Mouse (Mus musculus): ENCODE results near the gene Rpl6.

DNA sequence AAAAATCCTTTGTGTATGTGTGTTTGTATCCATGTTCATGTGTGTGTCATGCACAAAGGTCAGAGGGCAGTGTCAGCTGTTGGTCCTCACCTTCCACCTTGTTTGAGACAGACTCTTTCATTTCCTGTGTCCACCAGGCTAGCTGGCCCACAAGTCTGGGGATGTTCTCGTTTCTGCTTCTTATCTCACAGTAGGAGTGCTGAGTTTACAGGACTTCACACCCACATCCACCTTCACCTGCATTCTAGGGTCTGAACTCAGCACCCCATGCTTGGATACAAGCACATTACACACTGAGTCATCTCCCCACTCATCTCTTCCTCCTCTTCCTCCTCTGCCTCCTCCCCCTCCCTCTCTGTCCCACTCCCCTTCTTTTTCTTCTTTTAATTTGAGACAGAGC, 38.0 kb downstream of the Rpl6 start:
- TF ChIP-seq CTCF (IDR thresholded peaks at IDR 0.05; ENCODE audit: low read depth) (no peak), EP300 (IDR thresholded peaks at IDR 0.05; ENCODE audit: low read depth) (no peak)
